Mouse (Mus musculus): ENCODE measurements around the gene Neu3.
"Not testable (repeated sequence)": the region's sequence is repeated elsewhere in the genome, so short reads cannot be mapped to it uniquely, and the experiment has no call there.

Neu3 gene

DNA sequence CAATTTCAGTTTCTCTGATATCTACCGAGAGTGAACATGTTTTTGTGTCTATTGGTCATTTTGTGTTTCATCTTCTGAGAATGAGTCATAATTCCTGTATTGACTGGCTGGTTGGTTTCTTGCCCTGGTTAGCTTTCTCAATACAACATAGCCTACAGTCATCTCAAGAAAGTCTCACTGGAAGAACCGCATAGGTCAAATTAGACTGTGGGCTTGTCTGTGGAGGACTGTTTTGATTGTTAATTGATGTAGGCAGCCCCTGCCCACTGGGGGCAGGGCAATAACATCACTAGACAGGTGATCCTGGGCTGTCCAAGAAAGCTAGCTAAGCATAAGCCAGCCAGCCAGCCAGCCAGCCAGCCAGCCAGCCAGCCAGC, 5.6 kb upstream of the Neu3 start:
- no peak for DNase-seq (ENCODE audit: low spot score in 2 of 2)

DNA sequence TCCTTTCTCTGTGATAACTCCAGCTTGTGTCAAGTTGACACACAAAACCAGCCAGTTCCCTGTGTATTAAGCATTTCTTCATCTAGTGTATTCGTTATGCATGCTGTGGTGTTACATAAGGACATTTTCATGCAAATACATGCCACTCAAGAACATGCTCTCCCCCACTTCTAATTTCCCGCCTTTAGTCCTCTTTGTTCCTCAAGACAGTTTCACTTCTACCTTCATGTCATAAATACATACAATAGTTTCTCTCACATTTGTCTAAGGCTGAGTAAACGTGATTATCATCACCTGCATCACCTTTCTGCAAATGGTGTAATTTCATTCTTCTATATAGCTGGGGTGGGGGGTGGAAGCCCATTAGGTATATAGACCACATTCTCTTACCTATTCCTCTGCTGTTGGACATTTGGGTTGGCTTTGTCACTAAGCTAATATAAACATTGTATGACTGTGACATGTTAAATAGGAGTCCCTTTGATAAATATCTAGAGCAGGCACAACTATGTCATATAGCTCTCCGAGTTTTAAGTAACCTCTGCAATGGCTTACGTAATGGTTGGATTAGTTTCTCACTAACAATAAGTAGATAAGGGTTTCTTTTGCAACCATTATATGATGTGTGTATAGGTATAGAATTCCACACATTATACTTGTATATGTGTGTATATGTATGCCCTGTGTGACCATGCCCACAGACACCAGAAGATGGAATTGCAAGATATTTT, 5.1 kb upstream of the Neu3 start:
- no peak for DNase-seq (ENCODE audit: low spot score in 2 of 2)

DNA sequence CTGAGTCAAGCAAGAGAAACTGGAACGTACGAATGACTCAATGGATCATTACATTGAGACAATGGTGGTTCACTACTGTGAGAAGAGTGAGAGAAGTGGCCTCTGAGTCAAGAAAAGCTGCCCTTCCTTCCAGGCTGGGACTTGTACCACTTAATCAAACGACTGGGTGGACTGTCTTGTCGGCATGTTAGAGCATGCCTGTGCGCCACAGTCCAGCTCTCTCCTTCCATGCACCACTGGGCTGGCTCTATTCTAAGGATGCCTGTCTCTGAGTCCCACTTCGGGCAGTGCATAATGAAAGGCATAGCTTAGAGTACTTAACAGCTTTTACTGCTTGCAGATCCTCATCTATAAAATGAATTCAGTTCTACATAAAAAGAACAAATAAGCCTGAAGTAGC, 2.1 kb downstream of the Neu3 start:
- no peak for DNase-seq (ENCODE audit: low spot score in 2 of 2)

DNA sequence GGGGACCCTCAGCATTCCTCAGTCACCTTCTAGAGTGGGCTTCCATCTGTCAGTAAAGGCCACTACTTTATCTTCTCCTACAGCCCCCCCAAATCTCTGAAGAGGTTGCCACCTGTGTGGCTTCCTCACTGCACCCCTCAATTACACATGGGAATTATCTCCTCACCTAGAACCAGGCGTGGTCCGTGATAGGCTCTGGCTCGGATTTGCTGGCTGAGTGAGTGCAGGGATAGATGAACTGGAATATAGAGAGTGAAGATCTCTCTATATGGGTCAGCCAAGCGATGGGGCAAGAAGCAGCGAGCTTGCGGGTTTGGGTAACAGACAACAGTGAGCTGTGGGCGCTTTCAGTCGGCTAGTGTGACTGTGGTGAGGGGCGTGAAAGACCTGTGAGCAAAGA, 2.7 kb downstream of the Neu3 start:
- no peak for DNase-seq (ENCODE audit: low spot score in 2 of 2)

DNA sequence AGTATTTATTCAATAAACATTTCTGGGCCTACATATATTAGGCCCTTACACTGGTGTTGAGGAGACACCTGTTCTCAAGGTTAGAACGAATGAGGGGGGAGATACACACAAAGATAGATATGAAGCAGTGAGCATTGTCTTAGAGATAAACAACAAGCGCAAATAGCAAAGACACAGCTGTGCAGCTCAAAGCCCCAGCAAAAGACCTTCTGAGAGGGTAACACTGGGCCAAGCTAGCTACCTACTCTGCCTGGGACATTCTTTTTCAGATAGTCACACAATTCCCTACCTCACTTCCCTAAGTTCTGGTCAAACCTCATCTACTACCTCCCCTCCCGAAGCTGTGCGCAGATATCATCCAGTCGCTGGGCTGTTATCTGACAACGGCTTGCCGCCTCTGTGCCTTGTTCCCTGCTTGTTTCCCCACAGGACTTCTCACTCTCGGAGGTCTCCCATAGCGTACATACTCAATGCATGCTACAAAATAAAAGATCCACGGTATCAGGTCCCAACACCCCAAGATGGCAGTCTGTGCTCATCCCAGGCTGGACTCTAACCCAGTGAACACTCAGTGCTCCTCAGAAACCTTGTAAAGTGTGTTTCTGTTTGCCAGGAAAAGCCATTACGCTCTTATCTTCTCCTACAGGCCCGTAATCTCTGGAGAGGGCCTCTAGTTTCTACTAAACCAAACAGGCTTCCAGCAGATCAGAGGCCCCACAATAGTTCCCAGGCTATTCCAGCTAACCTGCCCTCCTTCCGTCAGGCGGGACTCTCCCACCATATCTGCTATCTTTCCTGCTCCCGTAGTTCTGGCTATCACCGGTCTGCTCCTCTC, 3.4 kb downstream of the Neu3 start:
- DNase-seq (ENCODE audit: low spot score in 2 of 2), result no peak

DNA sequence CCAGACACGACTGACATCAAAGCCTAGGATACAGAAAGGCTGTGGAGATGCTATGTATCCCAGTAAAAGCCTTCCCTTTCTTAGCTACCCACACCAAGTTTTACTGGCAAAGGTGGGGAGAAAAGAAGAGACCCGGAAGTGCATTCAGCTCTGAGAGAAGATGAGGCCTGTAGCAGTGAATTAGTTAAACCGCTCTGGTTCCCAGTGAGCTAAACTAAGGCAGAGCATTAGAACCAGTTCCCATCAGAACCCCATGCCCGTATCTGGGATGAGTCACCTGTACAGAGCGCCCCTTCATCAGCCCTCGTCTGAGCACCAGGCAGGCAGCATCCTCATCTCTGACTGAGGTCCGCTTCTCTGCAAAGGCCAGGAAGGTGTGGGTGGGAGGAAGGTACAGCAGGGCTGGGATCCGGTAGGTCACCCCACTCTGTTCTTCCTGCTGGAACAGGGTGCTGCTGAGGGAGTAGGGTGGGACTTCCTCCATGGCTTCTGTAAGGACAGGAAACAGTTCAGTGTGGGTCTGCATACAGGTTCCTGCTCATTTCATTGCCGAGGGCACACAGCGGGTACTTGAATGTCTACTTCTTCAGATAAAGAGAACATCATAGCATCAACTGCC, 5.1 kb downstream of the Neu3 start:
- DNase-seq (ENCODE audit: low spot score in 2 of 2), result no peak

DNA sequence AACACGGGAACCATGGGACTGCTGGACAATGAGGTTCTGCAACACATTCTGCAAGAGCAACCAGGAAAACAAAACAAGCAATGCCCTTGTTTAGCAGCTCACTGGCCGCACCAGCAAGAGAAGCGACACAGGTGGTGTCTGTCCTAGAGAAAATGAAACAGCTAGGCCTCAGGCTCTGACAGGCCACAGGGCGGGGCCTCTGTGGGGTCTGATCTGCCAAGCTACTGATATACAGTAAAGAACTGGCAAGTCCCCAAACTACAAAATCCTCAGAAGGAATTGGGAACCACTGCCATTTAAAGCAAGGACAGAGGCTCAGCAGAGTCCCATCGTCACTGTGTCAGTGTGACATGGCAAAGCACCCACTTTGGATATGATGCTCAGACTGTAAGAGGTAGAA, 5.8 kb downstream of the Neu3 start:
- DNase-seq (ENCODE audit: low spot score in 2 of 2), result no peak

DNA sequence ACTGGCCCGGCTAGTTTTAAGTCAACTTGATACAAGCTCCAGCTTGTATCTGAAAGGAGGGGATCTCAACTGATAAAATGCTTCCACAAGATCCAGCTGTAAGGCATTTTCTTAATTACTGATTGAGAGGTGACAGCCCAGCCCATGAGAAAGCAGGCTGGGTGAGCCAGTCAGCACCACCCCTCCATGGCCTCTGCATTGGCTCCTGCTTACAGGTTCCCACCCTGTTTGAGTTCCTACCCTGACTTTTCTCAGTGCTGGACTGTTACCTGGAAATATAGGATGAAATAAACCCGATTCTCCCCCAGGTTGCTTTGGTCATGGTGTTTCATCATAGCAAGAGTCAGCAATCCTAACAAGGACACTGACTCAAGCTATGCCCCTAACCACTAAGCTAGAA, 6.3 kb downstream of the Neu3 start:
- DNase-seq (ENCODE audit: low spot score in 2 of 2), result no peak

DNA sequence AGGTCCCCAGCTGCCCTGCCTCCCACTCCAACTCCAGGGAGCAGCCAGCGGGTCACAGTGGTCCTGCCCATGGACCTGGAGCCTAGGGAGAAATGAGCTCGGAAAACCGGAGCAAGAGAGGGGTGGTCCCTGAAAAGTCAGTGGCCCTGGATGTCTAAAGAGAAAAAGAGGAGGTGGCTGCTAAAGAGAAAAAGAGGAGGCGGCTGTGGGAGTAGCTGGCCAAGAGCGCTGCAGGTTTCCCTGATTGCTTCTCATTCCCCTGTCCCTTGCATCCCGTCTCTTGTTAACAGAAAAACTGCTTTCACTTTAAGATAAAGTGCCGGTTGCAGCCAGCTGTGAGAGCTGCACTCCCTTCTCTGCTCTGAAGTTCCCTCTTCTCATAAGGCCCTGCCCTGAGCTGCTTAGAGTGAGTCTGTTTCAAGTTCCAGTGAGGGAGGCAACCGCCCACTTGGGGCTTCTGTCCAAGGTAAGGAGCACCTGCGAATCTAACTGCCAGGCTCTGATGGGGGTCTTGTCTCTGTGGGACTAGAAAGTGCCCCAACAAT, 10.0 kb downstream of the Neu3 start:
- DNase-seq (ENCODE audit: low spot score in 2 of 2), result not testable (repeated sequence)

DNA sequence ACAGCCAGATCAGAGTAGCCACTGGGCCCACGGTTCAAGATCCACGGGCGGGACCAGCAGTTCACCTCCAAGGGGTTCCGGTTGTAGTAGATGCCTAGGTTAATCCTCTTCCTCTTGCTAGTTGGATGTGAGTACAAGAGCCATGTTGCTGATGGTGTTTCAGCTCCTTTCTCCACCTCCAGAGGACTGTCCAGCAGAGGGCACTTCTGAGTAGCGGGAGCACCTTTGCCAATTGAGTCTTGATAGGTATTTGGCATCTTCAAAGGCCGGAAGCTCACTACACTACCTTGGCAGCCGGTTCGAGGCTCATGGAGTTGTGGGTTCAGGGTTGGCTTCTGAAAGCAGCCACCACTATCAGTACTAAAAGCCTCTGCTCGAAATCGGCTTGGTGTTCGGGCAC, 14.8 kb downstream of the Neu3 start:
- DNase-seq (ENCODE audit: low spot score in 2 of 2), result peak in 1 of 2 experiments; percentile 28

DNA sequence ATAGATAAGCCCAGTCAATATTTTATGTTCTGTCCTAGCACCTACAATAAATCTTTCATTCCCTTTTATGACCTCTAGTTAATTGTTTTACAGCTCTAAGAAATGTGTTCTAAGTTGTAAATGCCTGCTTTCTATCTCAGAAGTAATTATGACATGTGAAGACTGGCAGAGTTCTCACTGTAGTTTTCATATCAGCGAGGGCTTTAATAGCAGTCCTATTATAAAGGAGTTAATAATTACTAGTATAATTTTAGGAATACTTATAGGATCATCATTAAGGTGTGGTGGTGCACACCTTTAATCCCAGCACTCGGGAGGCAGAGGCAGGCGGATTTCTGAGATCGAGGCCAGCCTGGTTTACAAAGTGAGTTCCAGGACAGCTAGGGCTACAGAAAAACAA, 16.6 kb downstream of the Neu3 start:
- no peak for DNase-seq (ENCODE audit: low spot score in 2 of 2)

DNA sequence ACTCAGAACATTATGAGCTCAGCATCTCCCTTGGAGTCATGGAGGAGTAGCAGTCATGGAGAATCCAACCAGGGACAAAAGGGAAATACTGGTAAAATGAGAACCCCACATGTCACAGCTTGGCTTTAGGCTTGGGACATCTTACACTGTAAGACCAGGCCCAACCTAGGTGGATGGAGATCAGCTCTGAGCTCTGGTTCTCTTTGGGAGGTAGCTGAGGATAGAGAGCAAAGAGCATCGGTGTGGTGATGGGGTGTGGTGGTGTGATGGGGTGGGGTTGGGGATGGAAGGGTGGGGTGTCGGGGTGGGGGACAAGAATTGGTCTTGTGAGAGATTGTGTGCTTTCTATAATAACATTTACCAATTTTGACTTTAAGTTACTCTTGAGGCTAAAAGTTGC, 17.4 kb downstream of the Neu3 start:
- no peak for DNase-seq (ENCODE audit: low spot score in 2 of 2)

DNA sequence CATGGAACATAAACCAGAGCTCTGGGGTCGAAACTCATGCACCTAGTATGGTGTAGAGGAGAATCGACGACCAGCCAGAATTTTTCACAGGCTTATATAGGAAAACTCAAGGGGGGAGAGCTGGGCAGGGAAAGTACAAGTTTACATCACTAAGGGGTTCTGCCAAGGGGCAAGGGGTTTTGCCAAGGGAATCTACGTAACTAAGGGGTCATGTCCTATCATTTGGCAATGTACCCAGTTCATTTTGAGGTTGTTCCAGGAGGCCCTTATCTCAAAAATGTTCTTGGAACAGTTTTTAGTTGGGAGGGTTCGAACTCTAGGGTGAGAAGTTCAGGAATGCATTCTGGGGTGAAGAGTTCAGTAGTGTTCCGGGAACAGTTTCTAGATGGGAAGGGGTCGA, 21.2 kb downstream of the Neu3 start:
- DNase-seq (ENCODE audit: low spot score in 2 of 2), result not testable (repeated sequence)

DNA sequence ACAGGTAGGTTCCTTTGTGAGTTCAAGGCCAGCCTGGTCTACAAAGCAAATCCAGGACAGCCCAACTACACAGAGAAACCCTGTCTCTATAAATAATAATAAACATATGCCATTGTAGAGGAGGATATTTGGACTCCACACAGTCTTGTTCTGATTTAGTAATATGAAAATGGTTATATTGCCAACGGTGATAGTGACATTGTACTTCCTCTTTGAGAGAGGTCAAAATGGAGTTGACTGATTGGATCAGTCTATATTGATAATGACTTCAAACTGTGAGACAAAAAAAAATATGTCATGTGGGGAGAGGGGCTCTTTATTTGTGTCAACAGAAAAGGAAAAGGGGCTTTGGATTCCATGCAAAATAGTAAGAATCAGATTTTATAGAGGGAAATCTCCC, 22.9 kb downstream of the Neu3 start:
- DNase-seq (ENCODE audit: low spot score in 2 of 2), result no peak

DNA sequence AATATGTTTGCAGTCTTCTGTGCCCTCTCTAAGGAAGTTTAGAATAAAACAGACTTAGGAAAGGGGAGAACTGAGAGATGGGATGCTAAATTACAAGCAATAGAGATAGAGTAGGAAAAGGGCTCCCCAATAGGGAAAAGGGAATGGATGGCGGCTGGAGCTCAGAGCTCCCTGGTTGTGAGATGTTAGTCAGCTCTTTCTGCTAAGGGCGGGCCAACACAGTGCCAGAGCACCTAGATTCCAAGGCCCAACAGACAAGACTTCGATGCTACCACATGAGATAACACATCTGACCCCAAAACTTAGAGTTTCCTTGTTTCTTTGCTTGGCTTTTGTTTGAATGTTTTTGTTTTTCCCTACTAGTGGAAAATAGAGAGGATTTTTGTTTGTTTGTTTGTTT, 24.2 kb downstream of the Neu3 start:
- DNase-seq (ENCODE audit: low spot score in 2 of 2), result not testable (repeated sequence)

DNA sequence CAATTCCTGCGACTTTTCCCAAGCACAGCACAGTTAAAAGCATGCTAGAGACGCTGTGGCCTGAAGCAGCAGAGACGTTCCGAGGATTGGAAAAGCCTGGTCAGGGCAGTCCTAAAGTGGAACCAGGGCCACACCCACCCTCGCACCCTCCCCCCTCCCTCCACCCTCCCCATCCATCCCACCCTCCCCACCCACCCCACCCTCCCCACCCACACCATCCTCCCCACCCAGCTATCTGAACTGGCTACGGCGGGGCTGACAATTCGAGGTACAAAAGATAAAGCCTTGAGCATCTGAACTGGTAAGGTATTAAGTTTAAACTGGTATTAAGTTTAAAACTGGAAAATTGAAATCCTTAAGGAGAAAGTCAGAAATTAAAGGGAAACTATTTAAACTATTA, 24.7 kb downstream of the Neu3 start:
- no peak for DNase-seq (ENCODE audit: low spot score in 2 of 2)

DNA sequence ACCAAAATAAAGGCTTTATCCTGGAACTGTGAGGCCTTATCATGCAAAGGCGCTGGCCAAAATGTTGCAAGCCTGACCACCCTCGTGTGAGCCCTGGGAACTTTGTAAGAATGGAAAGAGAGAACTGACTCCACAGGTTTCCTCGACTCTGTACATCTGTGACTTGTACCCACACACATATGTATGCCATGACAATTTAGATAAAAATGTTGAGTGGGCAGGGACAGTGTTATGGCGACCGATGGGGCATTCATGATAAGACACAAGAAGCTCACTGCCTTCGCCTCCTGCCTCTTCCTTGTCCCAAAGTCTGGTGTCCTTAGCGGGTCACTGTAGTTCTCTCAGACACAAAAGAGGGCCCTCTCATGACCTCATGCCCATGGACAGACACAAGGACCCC, 29.1 kb downstream of the Neu3 start:
- DNase-seq (ENCODE audit: low spot score in 2 of 2), result no peak

DNA sequence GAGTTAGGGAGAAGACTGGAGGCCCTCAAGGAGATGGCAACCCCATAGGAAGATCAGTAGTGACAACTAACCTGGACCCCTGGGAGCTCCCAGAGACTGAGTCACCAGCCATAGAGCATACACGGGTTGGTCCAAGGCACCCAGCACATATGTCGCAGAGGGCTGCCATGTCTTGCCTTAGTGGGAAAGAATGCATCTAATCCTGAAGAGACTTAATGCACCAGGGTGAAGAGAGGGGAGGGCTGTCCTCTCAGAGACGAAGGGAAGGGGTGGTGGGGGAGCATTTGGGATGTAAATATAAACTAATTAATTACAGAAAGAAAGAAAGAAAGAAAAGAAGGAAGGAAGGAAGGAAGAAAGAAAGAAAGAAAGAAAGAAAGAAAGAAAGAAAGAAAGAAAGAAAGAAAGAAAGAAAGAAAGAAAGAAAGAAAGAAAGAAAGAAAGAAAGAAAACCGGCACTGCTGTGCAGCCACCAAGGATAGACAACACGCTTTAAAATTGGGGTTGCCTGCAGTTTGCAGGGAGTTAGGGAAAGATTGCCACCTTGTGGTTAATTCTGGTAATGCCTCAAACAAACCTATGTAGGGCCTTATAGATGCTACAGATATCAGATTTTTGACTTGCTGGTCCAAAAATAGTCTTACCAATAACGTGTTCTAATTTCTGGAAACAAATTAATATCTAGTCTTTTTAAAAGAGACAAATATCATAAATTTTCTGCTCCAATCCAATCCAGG, 30.1 kb downstream of the Neu3 start:
- peak in 1 of 2 experiments; percentile 87 for DNase-seq (ENCODE audit: low spot score in 2 of 2)

DNA sequence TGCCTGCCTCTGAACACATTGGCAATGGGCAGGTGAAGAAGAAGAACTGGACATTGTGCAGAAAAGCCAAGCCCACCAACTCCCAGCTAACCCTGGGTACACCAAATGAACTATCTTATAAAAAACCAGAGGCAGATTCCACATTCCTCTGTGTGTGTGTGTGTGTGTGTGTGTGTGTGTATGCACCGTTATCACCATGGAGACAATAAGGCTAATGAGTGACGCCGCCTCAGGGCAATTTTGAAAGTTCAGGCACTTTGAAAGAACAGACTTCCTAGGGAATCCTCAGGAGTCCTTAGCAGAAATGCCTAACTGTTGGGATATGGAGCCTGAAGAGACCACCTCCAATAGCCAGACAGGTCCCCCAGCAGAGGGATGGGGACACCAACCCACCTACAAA, 31.0 kb downstream of the Neu3 start:
- DNase-seq (ENCODE audit: low spot score in 2 of 2), result no peak

DNA sequence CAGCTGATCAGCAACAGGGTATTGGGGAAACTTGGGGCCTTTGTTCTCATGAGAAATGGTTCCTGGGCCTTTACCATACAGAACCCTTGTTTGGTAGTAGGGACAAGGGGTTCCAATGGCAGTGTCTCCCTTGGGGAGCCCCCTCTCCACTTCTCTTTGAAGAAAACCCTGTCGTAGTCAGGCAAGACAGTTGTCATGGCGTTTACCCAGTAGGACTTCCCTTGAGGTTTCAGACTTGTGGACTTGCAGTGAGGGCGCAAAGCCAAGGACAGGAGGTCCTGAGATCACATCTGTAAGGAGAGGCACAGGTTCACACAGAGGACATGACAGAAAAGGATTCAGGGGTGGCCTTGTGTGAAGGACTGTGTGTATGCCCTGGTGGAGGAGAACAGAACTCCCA, 31.7 kb downstream of the Neu3 start:
- DNase-seq (ENCODE audit: low spot score in 2 of 2), result no peak

DNA sequence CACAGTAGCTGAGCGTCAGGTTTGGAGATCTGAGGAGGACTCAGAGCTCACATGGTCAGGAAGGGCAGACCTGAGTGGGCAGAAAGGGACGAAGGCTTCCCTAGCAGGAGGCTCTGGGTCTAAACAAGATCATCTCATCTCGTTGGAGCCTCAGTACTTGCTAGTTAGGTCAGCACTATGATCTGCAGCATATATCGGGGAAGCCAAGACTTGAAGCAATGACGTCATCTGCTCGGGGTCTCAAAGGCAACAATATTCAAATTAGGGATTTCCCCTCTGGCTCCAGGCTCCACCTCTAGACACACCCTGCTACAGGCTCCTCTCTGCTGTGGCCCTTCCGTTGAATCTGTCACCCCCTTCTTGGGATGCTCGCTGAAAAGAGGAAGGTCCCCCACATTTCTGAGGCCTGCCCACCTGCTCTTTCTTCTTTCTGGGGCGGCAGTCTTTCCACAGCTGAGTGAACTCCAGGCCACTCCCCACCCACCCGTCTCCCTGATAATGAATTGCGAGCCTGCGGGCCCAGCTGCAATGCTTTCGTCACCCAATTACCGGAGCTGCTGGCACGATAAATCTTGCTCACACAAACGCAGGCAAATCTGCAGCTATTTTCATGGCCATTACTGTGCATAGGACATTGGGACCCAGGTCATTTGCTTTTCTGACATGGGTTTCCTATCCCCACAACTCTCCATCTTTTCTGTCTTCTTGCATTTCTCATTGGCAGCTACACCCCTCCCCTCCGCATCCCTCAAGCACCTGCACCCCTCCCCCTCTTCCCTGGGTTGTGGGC, 32.8 kb downstream of the Neu3 start:
- DNase-seq (ENCODE audit: low spot score in 2 of 2), result peak in 1 of 2 experiments; percentile 22

All from left cerebral cortex, adult 9 months (tissue).